Mouse (Mus musculus) embryonic stem cell, embryonic (primary cell): ENCODE data around the gene Coro2a.

ENCODE experiments used
- CTCF ChIA-PET, 4 experiments: fragments of 300-600 bp in 2 of 4; fragments of 350-600 bp in 2 of 4; sonication (Branson Sonifier 250); formaldehyde crosslinking; loops; one replicate each; lab custom pipeline; 2022; ENCODE audit warnings: inconsistent platforms in 2 of 4; lab: Charles Lee
- POLR2A ChIA-PET, 4 experiments: fragments of 300-600 bp in 2 of 4; fragments of 350-600 bp in 2 of 4; sonication (Branson Sonifier 250); formaldehyde crosslinking; loops; one replicate each; lab custom pipeline; 2022; ENCODE audit warnings: antibody characterized with exemption in 4 of 4, inconsistent platforms in 1 of 4; lab: Charles Lee

Gene Coro2a

GRCm38 (mm10) chr4:46502606-46503502 lies 99.1 kb downstream of the Coro2a start:
- CTCF ChIA-PET: interaction anchor here in 2 of 4 experiments (0.5 to 0.6 kb wide), 2 partner anchors 99 to 202 kb away, joined by 3 to 4 read pairs; partner anchors contain the start of gene Coro2a (in 1 of the 2)
- POLR2A ChIA-PET: interaction anchor here in 3 of 4 experiments (0.6 to 1.6 kb wide), 6 partner anchors 13 to 947 kb away, joined by 3 to 6 read pairs (median 4); partner anchors contain the start of gene Nans (in 1 of the 3)

- ChIA-PET CTCF (interaction anchor here (0.5 to 2.7 kb wide), 50 partner anchors 8 to 1333 kb away, joined by 3 to 28 read pairs (median 4); partner anchors contain the start of genes Nans (in 3 of the 4), Anp32b (in 1 of the 4), Foxe1 (in 1 of the 4) and Trim14 (in 1 of the 4)), POLR2A (interaction anchor here in 3 of 4 experiments (0.6 to 2.1 kb wide), 6 partner anchors 9 to 293 kb away, joined by 3 to 8 read pairs (median 4); partner anchors contain the start of gene Anp32b (in 1 of the 3))
Measured at GRCm38 (mm10) chr4:46498976-46499375, 103.0 kb downstream of the Coro2a start.

- POLR2A ChIA-PET: interaction anchor here in 3 of 4 experiments (0.6 to 2.1 kb wide), 7 partner anchors 9 to 293 kb away, joined by 3 to 8 read pairs (median 4); partner anchors contain the start of gene Anp32b (in 1 of the 3)
- CTCF ChIA-PET: interaction anchor here (0.5 to 2.7 kb wide), 50 partner anchors 9 to 1333 kb away, joined by 3 to 28 read pairs (median 4); partner anchors contain the start of genes Nans (in 3 of the 4), Anp32b (in 1 of the 4), Foxe1 (in 1 of the 4) and Trim14 (in 1 of the 4)
Measured at GRCm38 (mm10) chr4:46498511-46498910, 103.5 kb downstream of the Coro2a start.

- ChIA-PET CTCF (interaction anchor here (0.5 to 2.7 kb wide), 22 partner anchors 8 to 1157 kb away, joined by 3 to 28 read pairs (median 3); partner anchors contain the start of genes Nans (in 1 of the 4) and Trim14 (in 1 of the 4)), POLR2A (interaction anchor here in 3 of 4 experiments (0.5 to 2.1 kb wide), 5 partner anchors 8 to 42 kb away, joined by 3 to 8 read pairs (median 3); partner anchors contain the start of gene Nans (in 1 of the 3))
Measured at GRCm38 (mm10) chr4:46497286-46497892, 104.6 kb downstream of the Coro2a start.

GRCm38 (mm10) chr4:46495543-46495942 lies 106.5 kb downstream of the Coro2a start:
- CTCF ChIA-PET: interaction anchor here in 2 of 4 experiments (0.6 to 2.2 kb wide), 5 partner anchors 9 to 139 kb away, joined by 3 to 13 read pairs (median 4); no protein-coding TSS in a partner anchor
- POLR2A ChIA-PET: interaction anchor here in 1 of 4 experiments (0.6 to 1.5 kb wide), 3 partner anchors 9 to 26 kb away, joined by 3 to 4 read pairs (median 3); no protein-coding TSS in a partner anchor

- ChIA-PET POLR2A (interaction anchor here in 1 of 4 experiments (1.6 kb wide), 1 partner anchor 42 kb away, joined by 3 read pairs; the partner anchor contains the start of gene Anp32b), CTCF (no interaction called here)
Measured at GRCm38 (mm10) chr4:46493071-46493470, 108.9 kb downstream of the Coro2a start.

- ChIA-PET POLR2A (interaction anchor here in 3 of 4 experiments (0.6 to 2.4 kb wide), 22 partner anchors 8 to 155 kb away, joined by 3 to 12 read pairs (median 4); partner anchors contain the start of gene Anp32b (in 1 of the 3)), CTCF (interaction anchor here (0.6 to 1.8 kb wide), 12 partner anchors 8 to 1013 kb away, joined by 3 to 12 read pairs (median 3); no protein-coding TSS in a partner anchor)
Measured at GRCm38 (mm10) chr4:46489028-46489925, 112.7 kb downstream of the Coro2a start, which contains the start of gene Nans. TSS of gene Nans (plus strand) at chr4:46489248.

GRCm38 (mm10) chr4:46487348-46487747 lies 114.7 kb downstream of the Coro2a start:
- POLR2A ChIA-PET: interaction anchor here in 2 of 4 experiments (1.1 to 26.9 kb wide), 5 partner anchors 12 to 32 kb away, joined by 3 to 581 read pairs (median 13); no protein-coding TSS in a partner anchor
- CTCF ChIA-PET: interaction anchor here in 2 of 4 experiments (1.3 to 2.5 kb wide), 2 partner anchors 9 to 97 kb away, joined by 3 to 10 read pairs; partner anchors contain the start of gene Trmo (in 1 of the 2)
